Mouse (Mus musculus) midbrain, embryonic 12.5 days (tissue): Measurements from ENCODE around the gene Xiap. TPM values are rescaled to one million over a fixed set of nuclear protein-coding genes. Genes with fewer than 3 reads are reported as not detected.
A peak's percentile ranks its signal among the peaks of the same experiment; 100 is the strongest.
"Not testable (repeated sequence)": the region's sequence is repeated elsewhere in the genome, so short reads cannot be mapped to it uniquely, and the experiment has no call there.

Experiments used
- ATAC-seq: fragments of 200-750 bp; cut with Nextera tagmentation; 2 replicates; pipeline ENCODE4 v1.8.0; 2017; ENCODE audit warnings: low read depth, moderate TSS enrichment, moderate library complexity; ENCODE audit not compliant: low FRiP score
- H3K27ac ChIP-seq: fragments of 300-500 bp; sonication (generic); replicated peaks from 2 replicates; pipeline ENCODE4 v1.5.1; 2016; ENCODE audit warnings: mild to moderate bottlenecking
- H3K27me3 ChIP-seq: fragments of 300-500 bp; sonication (generic); 2 replicates; pipeline ENCODE4 v1.6.1; 2016; ENCODE audit warnings: mild to moderate bottlenecking
- H3K36me3 ChIP-seq: fragments of 300-500 bp; sonication (generic); 2 replicates; pipeline ENCODE4 v1.6.1; 2016
- H3K4me1 ChIP-seq: fragments of 300-500 bp; sonication (generic); 2 replicates; pipeline ENCODE4 v1.6.1; 2016
- H3K4me2 ChIP-seq: fragments of 300-500 bp; sonication (generic); replicated peaks from 2 replicates; pipeline ENCODE4 v1.6.1; 2016; ENCODE audit warnings: mild to moderate bottlenecking, moderate library complexity
- H3K4me3 ChIP-seq: fragments of 300-500 bp; sonication (generic); 2 replicates; pipeline ENCODE4 v1.5.1; 2016; ENCODE audit warnings: mild to moderate bottlenecking
- H3K9ac ChIP-seq: fragments of 300-500 bp; sonication (generic); replicated peaks from 2 replicates; pipeline ENCODE4 v1.6.1; 2016; ENCODE audit warnings: mild to moderate bottlenecking, moderate library complexity
- H3K9me3 ChIP-seq: fragments of 300-500 bp; sonication (generic); 2 replicates; pipeline ENCODE4 v1.6.1; 2016; ENCODE audit warnings: mild to moderate bottlenecking
- WGBS: fragments of 180-500 bp; shearing (Covaris S2); methylation state at CpG from one replicate; pipeline ENCODE4 v1.1.7; 2016; 5-methylcytosine and 5-hydroxymethylcytosine counted together
- polyA plus RNA-seq: library from polyadenylated mRNA; unstranded; fragments of >200 nt; fragmentation: Nextera tagmentation; extraction: Ambion mirVana; gene quantifications from 2 replicates; pipeline ENCODE4 v1.2.1, GENCODE M21; 2016

The Xiap gene
- 11.1 and 11.7 TPM in 2 replicates for polyA plus RNA-seq

- Histone ChIP-seq H3K4me1 (no peaks in the 10 kb centered on the region), H3K4me3 (no peak within 1 kb of the TSS), H3K4me2 (no peak within 1 kb of the TSS), H3K27me3 (no peaks in the 10 kb centered on the region), H3K27ac (no peak within 1 kb of the TSS), H3K9ac (no peak within 1 kb of the TSS), H3K9me3 (no peaks in the 10 kb centered on the region), H3K36me3 (no peaks in the 10 kb centered on the region)
- no peak for ATAC-seq
- 91% methylated on average over 5 of the region's 5 CpGs for WGBS
These were observed at the start of gene Xiap for GRCm38 (mm10) chrX:42059282-42060068. TSS of gene Xiap (plus strand) at chrX:42059679.

GRCm38 (mm10) chrX:42012677-42013208 lies 46.7 kb upstream of the Xiap start:
- 94% methylated on average over 2 of the region's 2 CpGs for WGBS
- no peak for ATAC-seq
- H3K9ac ChIP-seq: no peak overlapping the region
- H3K9me3 ChIP-seq: no peaks in the 10 kb centered on the region
- no peak overlapping the region for H3K4me2 ChIP-seq
- no peak overlapping the region for H3K27ac ChIP-seq
- H3K27me3 ChIP-seq: no peaks in the 10 kb centered on the region
- H3K4me3 ChIP-seq: no peak overlapping the region
- no peaks in the 10 kb centered on the region for H3K4me1 ChIP-seq
- no peaks in the 10 kb centered on the region for H3K36me3 ChIP-seq

DNA sequence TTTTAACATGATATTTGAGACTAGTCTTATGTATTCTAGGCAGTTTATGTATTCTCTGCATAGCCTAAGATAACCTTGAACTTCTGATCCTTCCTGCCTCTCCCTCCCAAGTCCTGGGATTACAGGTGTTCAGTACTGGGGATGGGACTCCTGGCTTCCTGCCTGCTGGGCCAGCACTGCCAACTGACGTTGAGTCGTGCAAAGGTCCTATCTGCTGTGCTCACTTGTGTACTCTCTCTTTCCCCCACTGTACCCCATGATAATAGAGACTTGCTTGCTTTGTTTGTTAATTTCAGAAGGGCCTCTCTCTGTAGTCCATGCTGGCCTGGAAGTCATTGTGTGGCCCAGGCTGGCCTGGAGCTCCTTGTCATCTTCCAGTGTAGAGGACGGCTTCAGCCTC lies 45.7 kb upstream of the Xiap start:
- Histone ChIP-seq H3K36me3 (no peaks in the 10 kb centered on the region), H3K9me3 (no peaks in the 10 kb centered on the region), H3K27ac (no peak overlapping the region), H3K4me2 (no peak overlapping the region), H3K27me3 (no peaks in the 10 kb centered on the region), H3K4me3 (no peak overlapping the region), H3K4me1 (no peaks in the 10 kb centered on the region), H3K9ac (no peak overlapping the region)
- ATAC-seq: no peak
- WGBS: 74% methylated on average over 3 of the region's 3 CpGs

DNA sequence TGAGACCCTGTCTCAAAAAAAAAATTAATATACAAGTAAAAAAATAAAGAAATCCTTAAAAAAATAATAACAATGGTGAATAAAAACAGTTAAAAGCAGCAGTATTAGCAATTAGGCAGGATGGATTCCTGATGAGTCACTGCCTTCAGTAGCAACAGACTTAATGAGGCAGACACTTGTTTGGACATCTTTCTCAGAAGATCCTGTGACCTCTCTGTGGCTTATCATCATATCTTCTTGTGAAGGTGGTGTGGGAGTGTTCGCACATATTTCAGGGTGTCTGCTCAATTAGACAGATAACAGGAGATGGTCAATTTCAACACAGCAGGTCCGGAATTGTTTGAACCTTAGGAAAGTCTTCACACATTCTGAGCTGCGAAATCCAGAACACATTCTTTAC lies 45.0 kb upstream of the Xiap start:
- WGBS: 87% methylated on average over 3 of the region's 3 CpGs
- H3K36me3 ChIP-seq: no peaks in the 10 kb centered on the region
- H3K27me3 ChIP-seq: no peaks in the 10 kb centered on the region
- H3K9ac ChIP-seq: no peak overlapping the region
- no peak overlapping the region for H3K4me3 ChIP-seq
- H3K4me1 ChIP-seq: no peaks in the 10 kb centered on the region
- no peak overlapping the region for H3K27ac ChIP-seq
- no peak for ATAC-seq
- H3K4me2 ChIP-seq: no peak overlapping the region
- H3K9me3 ChIP-seq: no peaks in the 10 kb centered on the region

DNA sequence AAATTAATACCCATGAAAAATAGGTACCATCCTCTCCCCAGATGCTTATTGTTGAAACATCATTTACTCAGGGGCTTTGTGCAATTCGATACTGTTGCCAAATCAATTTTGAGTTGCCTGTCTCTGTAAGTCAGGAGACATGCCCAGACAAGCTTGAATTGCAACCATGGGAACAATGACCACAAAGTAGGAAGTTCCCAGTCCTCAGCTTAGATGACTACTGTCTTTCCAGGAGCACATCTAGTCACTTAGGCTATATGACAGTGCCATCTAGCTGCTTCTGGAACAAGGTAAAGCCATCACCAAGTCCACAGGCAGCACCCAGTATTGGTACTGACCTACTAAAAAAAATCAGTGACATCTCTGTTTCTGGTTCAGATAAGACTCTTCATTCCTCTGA lies 41.4 kb upstream of the Xiap start:
- no peaks in the 10 kb centered on the region for H3K27me3 ChIP-seq
- H3K4me2 ChIP-seq: no peak overlapping the region
- whole genome bisulfite sequencing: 68% methylated on average over 1 of the region's 1 CpGs
- no peak overlapping the region for H3K4me3 ChIP-seq
- H3K36me3 ChIP-seq: no peaks in the 10 kb centered on the region
- ATAC-seq: no peak
- no peak overlapping the region for H3K9ac ChIP-seq
- H3K27ac ChIP-seq: no peak overlapping the region
- no peaks in the 10 kb centered on the region for H3K9me3 ChIP-seq
- H3K4me1 ChIP-seq: no peaks in the 10 kb centered on the region

- H3K27me3 ChIP-seq: no peaks in the 10 kb centered on the region
- 91% methylated on average over 2 of the region's 2 CpGs for WGBS
- no peaks in the 10 kb centered on the region for H3K36me3 ChIP-seq
- H3K4me1 ChIP-seq: no peaks in the 10 kb centered on the region
- no peak overlapping the region for H3K4me3 ChIP-seq
- no peak for ATAC-seq
- no peak overlapping the region for H3K27ac ChIP-seq
- H3K9me3 ChIP-seq: no peaks in the 10 kb centered on the region
- H3K9ac ChIP-seq: no peak overlapping the region
- H3K4me2 ChIP-seq: no peak overlapping the region
These were observed 40.0 kb upstream of the Xiap start for GRCm38 (mm10) chrX:42019441-42019840.

DNA sequence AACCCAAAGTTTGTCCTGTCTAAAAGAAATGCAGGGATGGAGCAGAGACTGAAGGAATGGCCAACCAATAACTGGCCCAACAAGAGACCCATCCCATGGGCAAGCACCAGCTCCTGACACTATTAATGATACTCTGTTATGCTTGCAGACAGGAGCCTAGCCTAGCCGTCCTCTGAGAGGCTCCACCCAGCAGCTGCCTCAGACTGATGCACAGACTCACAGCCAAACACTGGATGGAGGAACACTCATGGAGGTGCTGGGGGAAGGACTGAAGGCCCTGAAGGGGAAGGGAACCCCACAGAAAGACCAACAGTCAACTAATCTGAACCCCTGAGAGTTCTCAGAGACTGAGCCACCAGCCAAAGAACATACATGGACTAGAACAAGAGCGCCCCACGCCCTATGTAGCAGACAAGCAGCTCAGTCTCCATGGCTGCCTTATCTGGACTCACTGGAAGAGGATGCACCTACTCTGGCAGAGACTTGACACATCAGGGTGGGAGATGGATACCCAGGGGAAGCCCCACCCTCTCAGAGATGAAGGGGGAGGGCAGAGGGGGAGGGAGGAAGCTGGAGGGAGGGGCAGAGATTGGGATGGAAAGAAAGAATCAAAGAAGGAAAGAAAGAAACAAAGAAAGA lies 33.6 kb upstream of the Xiap start:
- H3K9me3 ChIP-seq, H3K4me1 ChIP-seq, H3K4me2 ChIP-seq, H3K9ac ChIP-seq, H3K4me3 ChIP-seq, H3K27ac ChIP-seq, H3K36me3 ChIP-seq, H3K27me3 ChIP-seq, ATAC-seq: not testable (repeated sequence)
- 100% methylated on average over 2 of the region's 3 CpGs for WGBS

DNA sequence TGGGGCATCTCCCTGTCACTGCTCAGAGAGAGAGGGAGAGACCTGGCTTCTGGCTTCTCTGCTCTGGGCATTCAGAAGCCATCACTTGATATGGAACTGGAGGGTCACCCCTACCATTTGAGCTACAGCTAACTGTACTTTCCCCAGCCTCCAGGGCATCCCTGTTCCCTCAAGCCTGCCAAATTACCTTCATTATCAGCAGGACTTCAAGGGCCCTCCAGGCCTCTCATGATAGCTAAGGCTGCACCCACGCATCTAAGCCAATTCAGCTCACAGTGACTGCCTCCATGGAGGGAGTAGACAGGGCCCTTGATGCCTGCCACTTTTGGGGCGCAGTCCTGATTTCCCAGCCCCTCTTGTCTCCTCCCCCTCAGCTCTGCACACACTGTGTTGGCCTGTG lies 32.5 kb upstream of the Xiap start:
- H3K9me3 ChIP-seq, H3K36me3 ChIP-seq, H3K9ac ChIP-seq, H3K4me2 ChIP-seq, H3K27ac ChIP-seq, ATAC-seq, H3K4me3 ChIP-seq, H3K27me3 ChIP-seq, H3K4me1 ChIP-seq: not testable (repeated sequence)
- 82% methylated on average over 2 of the region's 2 CpGs for WGBS

DNA sequence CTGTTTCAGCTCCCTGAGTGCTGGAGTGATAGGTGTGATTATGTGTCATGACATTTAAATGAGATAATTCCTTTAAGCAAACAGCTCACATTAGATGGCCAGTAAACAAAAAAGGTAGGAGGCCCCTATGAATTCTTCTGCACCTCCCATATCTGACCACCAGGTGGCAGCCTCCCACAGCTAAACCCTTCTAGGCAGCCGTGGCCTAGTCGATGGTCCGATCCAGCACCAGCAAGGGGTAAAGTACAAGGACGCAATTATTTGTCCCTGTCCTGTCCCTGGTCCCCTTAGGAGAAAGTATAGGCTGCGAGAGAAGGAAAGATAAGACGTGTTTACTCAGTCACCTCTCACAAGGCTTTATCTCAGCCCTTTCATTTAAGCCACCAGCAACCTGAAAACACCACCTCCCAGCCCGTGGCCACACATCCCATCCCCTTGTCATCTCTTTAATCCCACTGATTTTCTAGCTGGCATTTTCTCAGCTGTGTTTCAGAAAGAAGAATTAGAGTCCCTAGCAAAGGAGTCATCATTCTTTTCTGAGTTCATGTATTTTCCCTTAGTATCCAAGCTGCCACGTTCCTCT lies 26.3 kb upstream of the Xiap start:
- no peaks in the 10 kb centered on the region for H3K4me1 ChIP-seq
- no peaks in the 10 kb centered on the region for H3K36me3 ChIP-seq
- H3K9me3 ChIP-seq: no peaks in the 10 kb centered on the region
- H3K4me2 ChIP-seq: peak overlapping the region; percentile 23; the same call in 1 of the 2 replicates
- no peak overlapping the region for H3K9ac ChIP-seq
- peak; percentile 70; the same call in 1 of the 2 replicates for ATAC-seq
- WGBS: 37% methylated on average over 8 of the region's 8 CpGs
- H3K27ac ChIP-seq: no peak overlapping the region
- H3K4me3 ChIP-seq: no peak overlapping the region
- H3K27me3 ChIP-seq: no peaks in the 10 kb centered on the region

- Histone ChIP-seq H3K36me3 (no peaks in the 10 kb centered on the region), H3K27me3 (no peaks in the 10 kb centered on the region), H3K9ac (no peak overlapping the region), H3K27ac (no peak overlapping the region), H3K9me3 (no peaks in the 10 kb centered on the region), H3K4me3 (no peak overlapping the region), H3K4me1 (no peaks in the 10 kb centered on the region), H3K4me2 (no peak overlapping the region)
- no peak for ATAC-seq
- WGBS: 52% methylated on average over 7 of the region's 7 CpGs
These were observed 25.6 kb upstream of the Xiap start for GRCm38 (mm10) chrX:42033911-42034310.

DNA sequence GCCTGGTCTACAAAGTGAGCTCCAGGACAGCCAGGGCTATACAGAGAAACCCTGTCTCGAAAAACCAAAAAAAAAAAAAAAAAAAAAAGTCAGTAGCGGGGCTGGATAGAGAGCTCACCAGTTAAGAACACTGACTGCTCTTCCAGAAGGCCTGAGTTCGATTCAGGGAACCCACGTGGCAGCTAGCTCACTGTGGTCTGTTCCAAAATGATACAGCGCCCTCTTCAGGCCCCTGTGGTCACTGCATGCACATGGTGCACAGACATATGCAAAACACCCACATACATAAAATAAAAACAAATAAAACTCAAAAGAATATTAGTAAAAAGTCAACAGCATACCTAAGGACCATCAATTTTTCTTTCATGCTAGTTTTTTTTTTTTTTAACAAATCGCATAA lies 20.0 kb upstream of the Xiap start:
- no peaks in the 10 kb centered on the region for H3K4me1 ChIP-seq
- no peak overlapping the region for H3K4me2 ChIP-seq
- H3K36me3 ChIP-seq: no peaks in the 10 kb centered on the region
- no peaks in the 10 kb centered on the region for H3K9me3 ChIP-seq
- 70% methylated on average over 4 of the region's 6 CpGs for WGBS
- no peak overlapping the region for H3K9ac ChIP-seq
- H3K4me3 ChIP-seq: no peak overlapping the region
- no peak overlapping the region for H3K27ac ChIP-seq
- no peak for ATAC-seq
- no peaks in the 10 kb centered on the region for H3K27me3 ChIP-seq

DNA sequence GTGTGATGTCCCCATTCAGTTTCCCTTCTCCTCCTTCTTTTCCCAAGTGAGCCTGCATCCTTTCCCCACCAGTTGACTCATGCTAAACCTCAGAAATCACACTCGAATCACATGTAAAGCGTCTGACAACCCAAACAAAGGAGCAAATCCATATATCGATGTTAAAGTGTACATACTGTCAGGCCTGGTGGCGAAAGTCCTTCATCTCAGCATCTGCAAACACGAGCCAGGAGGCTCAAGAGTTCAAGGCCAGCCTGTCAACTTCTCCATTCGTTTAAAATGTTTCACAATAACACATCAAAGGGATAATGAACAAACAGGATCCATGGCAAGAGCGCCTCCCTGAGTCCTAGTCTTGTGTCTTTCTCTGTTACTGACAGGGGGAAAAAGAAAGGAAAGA lies 14.5 kb upstream of the Xiap start:
- Histone ChIP-seq H3K27ac (no peak overlapping the region), H3K27me3 (no peaks in the 10 kb centered on the region), H3K4me1 (no peaks in the 10 kb centered on the region), H3K4me2 (no peak overlapping the region), H3K36me3 (no peaks in the 10 kb centered on the region), H3K9me3 (no peaks in the 10 kb centered on the region), H3K9ac (no peak overlapping the region), H3K4me3 (no peak overlapping the region)
- ATAC-seq: no peak
- 86% methylated on average over 7 of the region's 7 CpGs for WGBS
